Mouse (Mus musculus) liver (tissue): ENCODE results near the gene Dhrs4.

Source experiments
- DNase-seq: peaks from one replicate; pipeline ENCODE4 v3.0.0-alpha.2; 2020; ENCODE audit warnings: mixed read lengths

Gene Dhrs4

DNA sequence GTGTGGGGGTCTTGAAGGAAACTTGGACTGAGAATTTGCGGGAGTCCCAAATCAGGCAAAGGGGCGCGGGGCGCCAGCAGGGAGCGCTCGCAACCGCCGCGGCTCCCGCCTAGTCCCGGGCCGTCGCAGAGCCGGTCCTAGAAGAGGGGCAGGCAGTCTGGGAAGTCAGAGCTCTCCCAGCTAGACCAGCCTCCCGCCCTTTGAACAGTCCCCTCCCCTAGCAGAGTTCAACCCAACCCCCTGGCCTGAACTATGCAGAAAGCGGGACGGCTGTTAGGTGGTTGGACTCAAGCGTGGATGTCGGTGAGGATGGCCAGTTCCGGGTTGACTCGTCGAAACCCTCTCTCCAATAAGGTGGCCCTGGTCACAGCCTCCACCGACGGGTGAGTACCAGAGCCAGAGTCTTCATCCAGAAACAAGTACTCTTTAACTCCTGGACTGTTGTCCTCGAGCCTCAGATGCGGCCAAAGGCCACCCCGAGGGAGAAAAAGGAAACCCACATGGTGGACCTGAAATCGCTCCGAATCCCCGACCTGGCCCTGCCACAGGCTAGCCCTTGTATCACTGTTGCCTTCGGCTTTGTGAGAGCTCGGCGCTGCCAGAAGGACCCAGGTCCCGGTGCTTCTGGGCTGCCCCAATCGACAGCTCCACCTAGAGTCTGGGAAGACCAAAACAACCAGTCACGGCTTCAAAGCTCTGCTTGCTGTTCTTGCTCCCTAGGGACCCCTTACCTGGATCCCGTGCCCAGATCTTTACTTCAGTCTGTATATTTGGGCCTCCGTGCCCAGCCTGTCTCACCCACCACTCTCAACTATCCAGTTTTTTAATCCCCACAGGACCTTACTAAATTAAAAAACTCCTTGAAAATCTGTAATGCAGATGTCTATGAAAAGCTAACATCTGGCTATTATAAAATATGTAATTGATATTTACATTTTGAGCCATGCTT lies at the start of gene Dhrs4:
TSS of gene Dhrs4 (plus strand) at position 108 of the 949 bp plus-strand sequence.
- DNase-seq, result peak; percentile 88

DNA sequence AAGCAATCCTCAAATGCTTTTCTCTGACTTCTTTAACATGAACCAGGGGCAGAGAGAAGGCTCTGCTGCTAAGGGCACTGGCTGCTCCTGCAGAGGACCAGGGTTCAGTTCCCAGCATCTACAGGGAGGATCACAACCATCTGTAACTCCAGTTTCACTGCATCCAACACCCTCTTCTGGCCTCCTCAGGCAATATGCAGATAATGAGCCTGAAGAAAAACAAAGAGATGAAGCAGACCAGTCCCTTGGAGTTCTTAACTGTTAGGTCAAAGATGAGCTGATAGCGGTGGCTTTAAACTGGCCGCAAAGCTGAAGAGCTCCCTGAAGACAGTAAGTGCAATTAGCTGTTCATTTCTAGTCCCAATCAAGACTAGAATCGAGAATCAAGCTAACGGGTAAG lies 48.3 kb upstream of the Dhrs4 start:
- no peak for DNase-seq

DNA sequence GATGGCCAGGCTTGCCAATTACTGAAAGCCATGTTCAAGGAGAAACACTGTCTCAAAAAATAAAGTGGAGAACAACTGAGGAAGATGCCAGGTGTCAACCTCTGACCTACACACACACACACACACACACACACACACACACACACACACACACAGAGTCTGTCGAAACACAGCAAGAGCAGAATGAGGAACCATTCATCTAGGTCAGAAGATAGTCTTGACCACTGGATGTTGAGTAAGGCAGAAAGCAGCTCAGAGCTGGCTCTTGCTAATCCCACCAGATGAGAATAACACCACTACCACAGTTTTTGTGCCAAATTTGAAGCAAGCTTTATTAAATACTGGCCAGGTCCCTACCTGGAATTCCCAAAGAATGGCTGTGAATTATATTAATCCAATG lies 45.5 kb upstream of the Dhrs4 start:
- DNase-seq, result no peak

DNA sequence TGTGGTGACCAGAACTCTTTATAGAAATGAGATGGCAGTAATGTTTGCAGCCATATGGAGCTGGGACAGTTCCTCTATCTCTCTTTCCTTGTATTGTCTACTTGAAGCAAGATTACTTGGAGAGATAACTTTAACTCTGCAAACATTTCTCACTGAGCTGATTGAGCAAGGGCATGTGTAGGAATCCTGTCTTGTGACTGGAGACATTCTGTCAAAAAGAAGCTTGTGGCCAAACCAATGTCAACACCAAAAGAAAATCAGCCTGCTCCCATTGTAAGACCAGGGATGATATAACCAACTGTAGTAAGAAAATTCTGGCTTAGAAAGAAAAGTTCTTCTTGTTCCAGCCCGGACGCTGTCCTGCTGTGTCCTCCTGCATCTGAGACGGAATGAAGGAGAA lies 43.7 kb upstream of the Dhrs4 start:
- DNase-seq, result no peak

DNA sequence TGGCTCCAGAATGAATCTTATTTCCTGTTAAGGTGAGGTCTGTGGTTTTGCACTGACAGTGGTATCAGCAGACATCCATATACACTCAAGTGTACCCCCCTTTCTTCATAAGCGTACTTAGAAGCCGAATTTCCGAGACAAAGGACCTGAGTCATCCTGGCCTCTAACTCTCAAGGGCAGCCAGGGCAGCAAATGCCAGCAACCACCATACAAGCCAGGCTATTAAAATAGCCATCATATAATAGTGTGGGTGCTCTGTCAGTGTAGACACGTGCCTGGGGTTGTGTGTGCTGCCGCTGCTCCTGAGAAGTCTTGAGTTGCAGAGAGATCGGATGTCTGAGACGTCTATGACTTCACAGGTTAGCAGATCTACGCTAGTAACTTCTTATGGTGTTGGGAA lies 41.4 kb upstream of the Dhrs4 start:
- DNase-seq, result no peak

DNA sequence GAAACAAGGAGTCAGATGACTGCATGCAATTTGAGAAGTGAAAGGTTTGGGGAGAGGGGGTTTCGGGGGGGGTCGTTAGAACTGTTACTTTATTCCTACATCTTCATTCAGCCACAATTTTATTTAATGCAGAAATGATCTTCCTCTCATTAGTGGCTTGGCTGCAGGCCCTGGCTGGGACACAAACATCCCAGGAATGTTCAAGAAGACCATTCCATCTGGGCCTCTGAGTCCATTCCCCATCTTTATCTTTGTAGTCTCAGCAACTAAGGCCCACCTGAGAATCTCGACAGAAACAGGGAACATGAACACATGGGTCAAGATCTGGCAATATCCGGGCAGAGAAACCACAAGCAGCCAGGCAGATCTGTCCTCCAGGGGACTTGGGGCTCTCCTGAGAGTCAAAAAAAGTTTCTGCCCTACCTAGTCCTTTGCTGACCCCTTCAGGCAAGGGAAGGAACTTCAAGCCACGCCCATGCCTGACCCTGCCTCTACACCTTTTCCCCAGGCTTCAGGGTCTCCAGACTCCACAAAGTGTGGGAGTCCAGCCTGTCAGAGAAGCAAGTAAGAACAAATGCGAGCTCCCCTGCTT lies 40.3 kb upstream of the Dhrs4 start:
- peak; percentile 67 for DNase-seq

- DNase-seq, result no peak
Observed at GRCm38 (mm10) chr14:55457693-55458092, 20.9 kb upstream of the Dhrs4 start.

- peak; percentile 83 for DNase-seq
Observed at GRCm38 (mm10) chr14:55458273-55458672, 20.3 kb upstream of the Dhrs4 start.

- DNase-seq, result no peak
Observed at GRCm38 (mm10) chr14:55458761-55459160, 19.8 kb upstream of the Dhrs4 start.

- DNase-seq, result no peak
Observed at GRCm38 (mm10) chr14:55459796-55460195, 18.8 kb upstream of the Dhrs4 start.

- DNase-seq, result no peak
Observed at GRCm38 (mm10) chr14:55460297-55460696, 18.3 kb upstream of the Dhrs4 start.

GRCm38 (mm10) chr14:55461757-55462156 lies 16.8 kb upstream of the Dhrs4 start:
- no peak for DNase-seq

GRCm38 (mm10) chr14:55466481-55466880 lies 12.1 kb upstream of the Dhrs4 start:
- no peak for DNase-seq

GRCm38 (mm10) chr14:55467108-55467507 lies 11.4 kb upstream of the Dhrs4 start:
- DNase-seq, result no peak

- no peak for DNase-seq
Observed at GRCm38 (mm10) chr14:55468301-55468741, 10.2 kb upstream of the Dhrs4 start.

GRCm38 (mm10) chr14:55469041-55469440 lies 9.5 kb upstream of the Dhrs4 start:
- DNase-seq, result no peak

DNA sequence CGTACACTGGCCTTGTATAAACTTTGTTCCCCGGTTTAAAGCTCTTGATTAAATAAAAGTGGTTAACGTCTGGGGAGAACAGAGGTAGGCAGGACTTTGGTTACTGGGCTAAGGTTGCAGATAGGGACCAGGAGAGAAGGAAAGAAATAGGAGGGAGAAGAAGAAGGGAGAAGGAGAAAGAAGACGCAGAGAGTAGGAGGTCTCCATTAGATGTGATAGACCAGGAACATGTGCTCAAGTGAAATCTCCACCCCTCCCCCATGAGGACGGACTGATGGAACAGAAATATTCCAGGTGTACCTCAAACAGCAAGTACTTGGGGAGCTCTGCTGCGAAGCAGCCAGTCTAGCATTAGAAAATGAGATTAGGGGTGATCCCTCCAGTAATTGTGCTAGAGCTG lies 8.7 kb upstream of the Dhrs4 start:
- no peak for DNase-seq

DNA sequence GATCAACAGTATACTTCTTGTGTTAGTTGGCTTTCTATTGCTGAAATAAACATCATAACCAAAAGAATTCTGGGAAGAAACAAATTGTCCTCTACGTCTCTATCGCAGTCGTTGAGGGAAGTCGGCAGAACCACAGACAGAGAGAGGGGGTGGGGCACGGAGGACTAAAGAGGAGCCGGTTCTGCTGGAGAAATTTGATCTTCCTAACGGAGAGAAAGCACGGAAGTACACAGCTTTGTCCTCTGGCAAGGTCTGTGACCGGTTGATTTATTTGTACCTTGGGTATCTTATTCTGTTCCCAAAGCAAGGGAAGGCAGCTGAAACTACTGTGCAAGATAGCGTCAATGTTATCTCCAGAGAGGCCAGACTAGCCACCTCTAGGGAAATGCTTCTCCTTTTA lies 7.8 kb upstream of the Dhrs4 start:
- no peak for DNase-seq

GRCm38 (mm10) chr14:55475654-55476053 lies 2.9 kb upstream of the Dhrs4 start:
- peak; percentile 74 for DNase-seq

DNA sequence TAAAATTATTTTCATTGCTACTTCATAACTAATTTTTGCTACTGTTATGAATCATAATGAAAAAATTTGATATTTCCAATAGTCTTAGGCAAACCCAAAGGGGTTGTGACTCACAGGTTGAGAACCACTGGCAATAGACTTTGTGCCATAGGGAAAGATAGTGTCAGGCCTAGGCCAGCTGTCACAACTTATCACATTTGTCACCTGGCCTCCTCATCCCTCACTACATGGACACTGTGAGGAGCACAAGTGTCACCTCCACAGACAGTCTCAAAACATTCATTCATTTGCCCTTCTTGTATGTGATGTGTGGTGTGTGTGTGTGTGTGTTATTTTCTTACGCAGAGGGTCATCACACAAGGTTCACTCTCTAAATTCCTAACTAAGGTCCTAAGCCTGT lies 1.1 kb upstream of the Dhrs4 start:
- DNase-seq, result peak; percentile 43

DNA sequence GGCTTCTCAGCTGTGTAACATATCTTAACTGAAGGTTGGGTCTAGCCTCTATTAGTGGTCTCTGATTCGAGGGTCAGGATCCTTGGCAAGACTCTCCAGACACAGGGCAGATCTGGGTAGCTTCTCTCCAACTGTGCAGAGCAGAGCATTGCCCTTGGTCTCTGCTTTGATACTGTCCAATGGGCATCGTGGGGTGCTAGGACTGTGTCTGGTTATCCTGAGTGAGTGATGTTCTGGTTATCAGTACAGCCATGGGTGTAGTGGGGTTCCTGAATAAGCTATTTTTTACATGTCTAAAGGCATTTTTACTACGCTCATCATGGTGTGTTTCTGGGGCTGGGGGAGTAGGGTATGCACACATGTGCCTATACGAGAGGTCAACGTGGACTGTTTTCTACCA lies 729 bp upstream of the Dhrs4 start:
- DNase-seq, result peak; percentile 65

DNA sequence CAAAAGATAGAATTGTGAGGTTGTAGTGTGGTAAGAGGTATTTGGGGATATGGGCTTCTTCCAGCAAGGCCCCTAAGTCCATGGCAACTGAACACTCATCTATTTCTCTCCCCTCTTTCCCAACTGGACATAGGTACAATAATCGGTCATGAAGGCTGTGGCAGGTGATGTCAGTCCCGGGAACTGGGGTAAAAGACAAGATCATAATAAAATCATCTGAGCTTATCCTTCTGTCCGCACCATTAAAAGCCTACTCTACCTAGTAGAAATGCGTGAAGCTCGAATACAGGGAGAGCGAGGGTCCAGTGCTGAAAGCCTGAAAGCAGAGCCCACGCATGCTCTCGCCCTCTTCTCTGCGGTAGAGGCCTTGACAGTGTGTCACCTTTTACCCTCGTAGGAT lies 1.1 kb downstream of the Dhrs4 start:
- no peak for DNase-seq

GRCm38 (mm10) chr14:55484430-55485085 lies 6.0 kb downstream of the Dhrs4 start:
- DNase-seq, result no peak

GRCm38 (mm10) chr14:55486836-55487235 lies 8.3 kb downstream of the Dhrs4 start:
- DNase-seq, result no peak
